9 mouse cellular contexts compared by ENCODE assay signal in genomic region chr9:58902869-58903585, GRCm38 (mm10).
DNase-seq lines count a peak whose midpoint lies in the region; TF ChIP-seq lines count a peak whose summit lies in the region.
"Had no signal": no experiment of that assay in that cellular context is flagged by ENCODE, and none has a peak within 500 bp of the region (broad histone marks: within the 10 kb centered on the region; RNA-seq: fewer than 3 reads in every experiment).

No protein-coding gene starts in this region.

- TF ChIP-seq CTCF in left cerebral cortex, adult 2 months (IDR thresholded peaks at IDR 0.05), result peak; percentile 78

- H3K4me3 ChIP-seq in left cerebral cortex, adult 2 months, result no peak overlapping the region
- H3K4me3 ChIP-seq: heart, embryonic 15.5 days; neural tube, embryonic 13.5 days had no signal

- peak; percentile 17 for DNase-seq in ovary, postnatal 36 days (ENCODE audit: low spot score)
- no peak for DNase-seq in ovary, postnatal 10 days (ENCODE audit: low spot score)
- peak; percentile 63 for DNase-seq in ZHBTc4 (ENCODE audit: low read depth, low spot score)
- DNase-seq in cerebellum, postnatal 10 days, result peak; percentile 76 to 83
- DNase-seq in gastrocnemius, postnatal 14 days, result peak; percentile 25
- peak; percentile 36 to 62 for DNase-seq in left cerebral cortex, adult 2 months (ENCODE audit: extremely low spot score in 1 of 2, low spot score in 2 of 2)
- DNase-seq in retina, embryonic 14.5 days (ENCODE audit: low spot score), result peak; percentile 88

- intact Hi-C loops in gastrocnemius, postnatal 14 days (cut with DNase I; ENCODE audit: low total_unique reads), result no loop called here
- intact Hi-C loops in left cerebral cortex, adult 2 months (cut with DNase I), result loop anchor here (2.0 kb wide), 1 partner anchor 380 kb away; no protein-coding TSS in a partner anchor

- H3K27ac ChIP-seq in left cerebral cortex, adult 2 months, result no peak overlapping the region
- H3K27ac ChIP-seq: heart, embryonic 15.5 days; neural tube, embryonic 13.5 days had no signal
